Mouse (Mus musculus) kidney, adult 2 months (tissue): ENCODE measurements around the gene Pygm. TPM values are rescaled to one million over a fixed set of nuclear protein-coding genes. Genes with fewer than 3 reads are reported as not detected.

Experiments
- DNase-seq: peaks from one replicate; pipeline ENCODE4 v3.0.0; 2021
- H3K27ac ChIP-seq: fragments of 200-500 bp; 2 replicates; pipeline ENCODE4 v1.5.1; 2012; ENCODE audit warnings: low read depth, low read length, control low read depth, inconsistent platforms; ENCODE audit not compliant: insufficient read depth
- H3K27me3 ChIP-seq: fragments of 200-500 bp; replicated peaks from 2 replicates; pipeline ENCODE4 v1.6.1; 2012; ENCODE audit warnings: mild to moderate bottlenecking, moderate library complexity, low read length, inconsistent platforms; ENCODE audit not compliant: control insufficient read depth, insufficient read depth
- H3K36me3 ChIP-seq: fragments of 200-500 bp; 2 replicates; pipeline ENCODE4 v1.6.1; 2012; ENCODE audit warnings: mild to moderate bottlenecking, moderate library complexity, low read length, inconsistent platforms; ENCODE audit not compliant: control insufficient read depth, insufficient read depth
- H3K4me1 ChIP-seq: fragments of 200-500 bp; 2 replicates; pipeline ENCODE4 v1.6.1; 2011; ENCODE audit warnings: low read length; ENCODE audit not compliant: control insufficient read depth, insufficient read depth
- H3K4me3 ChIP-seq: fragments of 200-500 bp; 2 replicates; pipeline ENCODE4 v1.5.1; 2011; ENCODE audit warnings: mild to moderate bottlenecking, low read depth, low read length, control low read depth; ENCODE audit not compliant: insufficient read depth
- CTCF ChIP-seq: fragments of 200-500 bp; conservative IDR thresholded peaks from 2 replicates; pipeline ENCODE4 v1.5.1; 2011; ENCODE audit warnings: low read depth, mild to moderate bottlenecking, control low read depth, low read length, moderate library complexity, mixed read lengths; ENCODE audit not compliant: insufficient read depth, insufficient read length
- POLR2A ChIP-seq: fragments of 200-500 bp; IDR thresholded peaks from one replicate; pipeline ENCODE4 v1.6.1; 2011; ENCODE audit warnings: low read depth, low read length, control low read depth
- WGBS: fragments of 180-500 bp; shearing (Covaris S2); methylation state at CpG from one replicate; pipeline ENCODE4 v1.1.7; 2018; 5-methylcytosine and 5-hydroxymethylcytosine counted together
- polyA plus RNA-seq: library from polyadenylated mRNA; depleted of rRNA; stranded (reverse); fragments of >200 nt; gene quantifications from 2 replicates; pipeline ENCODE4 v1.2.3, GENCODE M21; 2012

The Pygm gene
- polyA plus RNA-seq, 1 experiment: 47.1 TPM

DNA sequence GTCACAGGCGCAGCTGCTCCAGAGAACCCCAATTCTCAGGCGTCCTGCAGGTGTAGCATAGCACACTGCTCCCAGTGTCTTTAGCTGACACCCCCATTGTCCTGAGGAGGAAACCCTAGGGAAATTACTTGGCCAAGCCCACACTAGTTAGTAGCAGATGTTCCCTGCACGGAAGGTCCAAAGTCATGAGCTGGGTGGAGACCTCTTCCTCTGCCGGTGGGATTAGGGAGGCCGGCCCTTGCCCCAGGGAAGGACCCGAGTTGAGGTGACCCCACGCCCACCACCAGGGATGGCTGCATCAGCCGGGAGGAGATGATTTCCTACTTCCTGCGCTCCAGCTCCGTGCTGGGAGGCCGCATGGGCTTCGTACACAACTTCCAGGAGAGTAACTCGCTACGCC is 28.6 kb downstream of the Pygm start:
- H3K27me3 ChIP-seq: no peaks in the 10 kb centered on the region
- H3K36me3 ChIP-seq: no peaks in the 10 kb centered on the region
- 39% methylated on average over 14 of the region's 14 CpGs for WGBS
- no peaks in the 10 kb centered on the region for H3K4me1 ChIP-seq
- no peak overlapping the region for H3K27ac ChIP-seq
- no peak overlapping the region for H3K4me3 ChIP-seq
- TF ChIP-seq POLR2A (no peak), CTCF (no peak)
- no peak for DNase-seq

DNA sequence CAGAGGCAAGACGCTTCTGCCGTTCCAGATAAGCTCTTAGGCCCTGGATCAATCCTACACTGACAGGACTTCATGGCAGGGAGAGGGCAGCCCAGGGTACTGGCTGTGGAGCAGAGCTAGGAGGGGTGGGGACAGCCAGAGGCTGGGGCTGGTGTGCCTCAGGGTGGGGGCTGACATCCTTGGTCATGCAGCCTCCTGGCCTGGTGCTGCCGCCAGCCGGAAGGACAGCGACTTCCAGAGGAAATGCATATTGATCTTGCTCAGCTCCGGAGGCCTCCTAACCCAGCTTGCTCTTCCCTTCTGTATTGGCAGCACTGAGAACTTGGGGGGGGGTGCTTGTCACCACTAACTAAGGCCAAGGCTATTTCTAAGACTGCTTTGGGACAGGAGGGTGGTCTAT is 31.3 kb downstream of the Pygm start:
- WGBS: 58% methylated on average over 6 of the region's 6 CpGs
- Histone ChIP-seq H3K36me3 (no peaks in the 10 kb centered on the region), H3K4me1 (no peaks in the 10 kb centered on the region), H3K27ac (no peak overlapping the region), H3K27me3 (no peaks in the 10 kb centered on the region), H3K4me3 (no peak overlapping the region)
- TF ChIP-seq CTCF (0 out of 2 replicates have a peak, but pooled peaks have one; percentile 3), POLR2A (no peak)
- DNase-seq: peak; percentile 56

DNA sequence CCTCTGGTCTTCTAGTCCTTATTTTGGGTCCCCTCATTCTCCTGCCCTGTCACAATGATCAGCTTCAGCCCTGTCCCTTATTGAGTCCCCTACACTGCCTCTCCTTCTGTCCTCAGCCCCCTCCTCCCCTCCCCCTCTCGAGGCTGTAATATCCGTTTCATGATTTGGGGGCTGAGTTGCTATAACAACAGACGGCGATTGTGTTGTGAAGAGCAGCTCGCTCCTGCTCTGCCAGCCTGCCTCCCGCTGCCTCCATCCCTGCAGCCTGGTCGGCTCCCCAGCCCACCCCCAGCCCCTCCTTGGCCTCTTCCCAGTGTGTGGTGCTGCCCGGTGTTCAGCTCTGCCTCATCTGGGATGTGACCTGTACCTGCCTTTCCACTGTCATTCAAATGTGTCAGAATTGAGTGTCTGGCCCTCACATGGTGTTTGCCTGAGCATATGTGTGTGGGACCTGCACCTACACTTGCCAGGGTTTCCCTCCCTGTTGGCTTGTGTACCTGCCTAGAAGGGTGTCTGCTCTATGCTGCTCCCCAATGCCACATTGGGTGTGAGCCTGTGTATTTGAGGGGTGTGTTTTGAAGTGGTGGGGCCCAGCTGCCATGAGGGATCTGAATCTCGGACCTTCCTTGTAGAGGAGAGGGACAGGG is 32.0 kb downstream of the Pygm start:
- H3K27me3 ChIP-seq: no peaks in the 10 kb centered on the region
- H3K4me1 ChIP-seq: no peaks in the 10 kb centered on the region
- no peak overlapping the region for H3K27ac ChIP-seq
- H3K36me3 ChIP-seq: no peaks in the 10 kb centered on the region
- no peak overlapping the region for H3K4me3 ChIP-seq
- TF ChIP-seq CTCF: no peak
- no peak for TF ChIP-seq POLR2A
- 48% methylated on average over 9 of the region's 9 CpGs for WGBS
- DNase-seq: no peak

DNA sequence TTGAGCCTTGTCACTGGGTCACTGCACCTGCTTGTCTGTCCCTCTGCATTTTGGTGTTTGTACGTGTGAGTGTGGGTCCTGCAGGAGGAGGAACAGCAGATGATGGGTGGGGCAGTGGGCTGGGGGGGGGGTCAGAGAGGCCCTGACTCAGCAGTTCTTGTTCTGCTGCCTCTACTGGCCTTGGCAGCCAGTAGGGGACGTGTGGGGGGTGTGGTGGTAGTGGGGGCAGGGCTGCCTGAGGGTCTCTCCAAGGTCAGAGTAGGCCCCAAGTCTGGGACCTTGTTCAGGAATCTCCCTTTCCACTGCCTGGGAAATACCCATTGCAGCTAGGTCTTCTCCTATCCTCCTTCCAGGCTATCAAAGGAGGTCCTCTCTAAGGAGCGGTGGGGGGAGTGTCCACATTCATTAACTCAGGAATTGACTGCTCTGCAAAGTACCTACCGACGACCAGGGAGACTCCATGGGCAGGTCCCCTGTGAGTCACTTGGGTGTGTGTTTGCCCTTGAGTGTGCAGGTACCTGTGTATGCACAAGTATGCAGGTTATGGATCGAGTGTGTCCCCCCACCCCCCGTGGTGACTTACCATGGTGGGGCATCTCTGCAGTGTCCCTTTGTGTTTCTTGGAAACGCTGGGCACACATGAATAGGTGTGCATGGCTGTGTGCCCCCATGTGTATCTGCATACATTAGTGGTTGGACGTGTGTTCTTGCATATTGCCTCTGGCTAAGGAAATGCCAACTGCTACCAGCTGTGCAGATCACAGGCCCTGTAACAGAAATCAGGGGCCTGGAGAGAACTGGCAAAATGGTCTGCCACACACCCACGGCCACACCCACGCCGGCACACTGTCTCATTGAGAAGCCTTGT is 32.9 kb downstream of the Pygm start:
- Histone ChIP-seq H3K27me3 (no peaks in the 10 kb centered on the region), H3K4me1 (no peaks in the 10 kb centered on the region), H3K27ac (no peak overlapping the region), H3K36me3 (no peaks in the 10 kb centered on the region), H3K4me3 (no peak overlapping the region)
- TF ChIP-seq CTCF: no peak
- no peak for TF ChIP-seq POLR2A
- 58% methylated on average over 12 of the region's 12 CpGs for WGBS
- no peak for DNase-seq

DNA sequence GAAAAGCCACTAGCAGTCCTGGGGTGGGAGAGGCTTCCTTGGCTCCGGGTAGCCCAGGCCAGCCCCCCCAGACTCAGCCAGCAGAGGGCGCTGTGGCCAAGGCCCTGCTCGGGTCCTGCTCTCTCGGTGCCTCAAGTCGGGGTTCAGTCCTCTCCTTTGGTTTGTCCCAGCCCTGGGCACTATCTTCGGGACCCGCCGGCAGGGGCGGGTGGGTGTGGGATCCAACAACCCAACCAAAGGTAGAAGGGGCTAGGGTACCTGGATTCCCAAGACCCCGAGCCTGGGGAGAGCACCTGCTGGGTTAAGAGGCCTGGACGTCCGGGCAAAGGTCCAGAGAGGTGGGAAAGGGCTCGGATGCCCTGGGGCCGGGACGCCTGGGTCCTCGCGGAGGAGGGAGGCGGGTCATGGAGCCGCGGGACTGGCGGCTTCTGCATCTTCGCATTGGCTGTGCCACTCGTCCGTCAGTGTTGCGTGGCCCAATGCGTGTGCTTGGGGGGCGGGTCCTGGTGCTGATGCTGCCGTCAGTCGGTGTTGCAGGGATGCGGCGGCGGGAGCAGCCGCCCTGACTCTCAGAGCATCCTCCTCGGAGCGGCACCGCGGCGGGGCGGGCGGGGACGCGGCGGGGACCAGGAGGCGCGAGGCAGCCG is 34.2 kb downstream of the Pygm start, which contains the start of gene Nrxn2:
TSS of gene Nrxn2 (plus strand) at position 499 of the 647 bp plus-strand sequence.
- H3K27me3 ChIP-seq: no peaks in the 10 kb centered on the region
- no peaks in the 10 kb centered on the region for H3K36me3 ChIP-seq
- TF ChIP-seq CTCF (peak; percentile 66), POLR2A (no peak)
- peak; percentile 85 for DNase-seq
- H3K27ac ChIP-seq: no peak within 1 kb of the TSS
- 1% methylated on average over 43 of the region's 46 CpGs for WGBS
- H3K4me1 ChIP-seq: no peaks in the 10 kb centered on the region
- peak within 1 kb of the TSS; percentile 47 for H3K4me3 ChIP-seq

DNA sequence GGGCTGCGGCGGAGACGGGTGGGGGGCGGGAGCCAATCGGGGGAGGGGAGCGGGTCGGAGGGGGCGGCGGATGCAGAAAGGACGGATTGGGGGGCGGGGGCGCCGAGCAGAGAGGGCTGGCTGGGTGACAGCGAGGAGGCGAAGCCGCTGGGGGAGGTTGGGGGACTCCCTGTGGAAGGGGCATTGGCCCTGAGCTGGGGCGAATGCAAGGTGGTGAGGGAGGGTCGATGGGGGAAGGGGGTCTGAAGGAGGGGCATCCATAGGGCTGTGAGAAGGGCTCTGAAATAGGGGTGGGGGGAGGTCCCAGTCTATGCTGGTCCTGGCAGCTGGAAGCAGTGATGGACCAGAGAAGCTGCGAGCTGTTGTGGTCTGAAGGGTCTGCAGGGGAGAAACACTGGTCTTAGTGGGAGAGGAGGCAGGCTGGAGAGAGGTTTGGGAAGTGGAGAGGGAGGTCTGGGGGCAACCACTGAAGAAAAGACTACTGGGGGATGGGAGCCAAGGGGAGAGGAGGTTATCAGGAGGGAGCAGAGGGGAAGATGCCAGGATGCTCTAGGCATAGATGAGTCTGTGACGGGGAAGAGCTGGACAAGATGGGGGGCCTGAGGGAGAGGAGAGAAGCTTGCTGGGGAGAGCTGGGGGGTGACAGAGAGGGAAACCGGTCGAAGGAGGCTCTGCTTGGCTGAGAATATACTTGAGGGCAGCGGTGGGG is 34.9 kb downstream of the Pygm start:
- Histone ChIP-seq H3K4me1 (no peaks in the 10 kb centered on the region), H3K36me3 (no peaks in the 10 kb centered on the region), H3K27me3 (no peaks in the 10 kb centered on the region), H3K4me3 (no peak overlapping the region), H3K27ac (no peak overlapping the region)
- 9% methylated on average over 22 of the region's 23 CpGs for WGBS
- TF ChIP-seq CTCF (no peak), POLR2A (no peak)
- DNase-seq: no peak

DNA sequence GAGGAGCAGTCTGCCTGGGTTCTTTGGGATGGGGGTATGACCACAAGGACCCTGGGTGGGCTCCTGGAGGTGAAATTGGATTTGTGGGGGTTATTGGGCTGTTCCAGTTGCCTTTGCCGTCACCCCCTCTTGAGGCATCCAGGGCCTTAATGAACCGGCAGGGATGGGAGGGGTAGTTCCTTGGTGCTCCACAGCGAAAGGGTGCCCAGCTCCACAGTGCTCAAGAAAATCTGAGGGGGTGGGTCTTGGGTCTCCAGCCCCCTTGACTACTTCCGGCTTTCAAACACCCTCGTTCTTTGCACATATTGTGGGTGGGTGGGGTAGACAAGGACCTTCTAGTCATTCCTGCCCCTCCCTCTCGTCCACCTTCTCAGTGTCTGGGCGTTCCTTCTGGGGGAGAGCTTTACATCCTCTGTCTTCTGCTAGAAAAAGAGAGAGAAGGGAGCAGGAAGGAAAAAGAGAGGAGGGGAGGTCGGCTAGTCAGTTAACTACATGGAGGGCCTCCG is 35.7 kb downstream of the Pygm start:
- Histone ChIP-seq H3K27me3 (no peaks in the 10 kb centered on the region), H3K36me3 (no peaks in the 10 kb centered on the region), H3K4me1 (no peaks in the 10 kb centered on the region), H3K4me3 (no peak overlapping the region), H3K27ac (no peak overlapping the region)
- no peak for DNase-seq
- WGBS: 56% methylated on average over 9 of the region's 9 CpGs
- no peak for TF ChIP-seq POLR2A
- TF ChIP-seq CTCF: no peak
